Mouse (Mus musculus): ENCODE data around the gene Napa. TPM values are rescaled to one million over a fixed set of nuclear protein-coding genes. Genes with fewer than 3 reads are reported as not detected.

Napa gene
- polyA plus RNA-seq, 1 experiment = 107 TPM

DNA sequence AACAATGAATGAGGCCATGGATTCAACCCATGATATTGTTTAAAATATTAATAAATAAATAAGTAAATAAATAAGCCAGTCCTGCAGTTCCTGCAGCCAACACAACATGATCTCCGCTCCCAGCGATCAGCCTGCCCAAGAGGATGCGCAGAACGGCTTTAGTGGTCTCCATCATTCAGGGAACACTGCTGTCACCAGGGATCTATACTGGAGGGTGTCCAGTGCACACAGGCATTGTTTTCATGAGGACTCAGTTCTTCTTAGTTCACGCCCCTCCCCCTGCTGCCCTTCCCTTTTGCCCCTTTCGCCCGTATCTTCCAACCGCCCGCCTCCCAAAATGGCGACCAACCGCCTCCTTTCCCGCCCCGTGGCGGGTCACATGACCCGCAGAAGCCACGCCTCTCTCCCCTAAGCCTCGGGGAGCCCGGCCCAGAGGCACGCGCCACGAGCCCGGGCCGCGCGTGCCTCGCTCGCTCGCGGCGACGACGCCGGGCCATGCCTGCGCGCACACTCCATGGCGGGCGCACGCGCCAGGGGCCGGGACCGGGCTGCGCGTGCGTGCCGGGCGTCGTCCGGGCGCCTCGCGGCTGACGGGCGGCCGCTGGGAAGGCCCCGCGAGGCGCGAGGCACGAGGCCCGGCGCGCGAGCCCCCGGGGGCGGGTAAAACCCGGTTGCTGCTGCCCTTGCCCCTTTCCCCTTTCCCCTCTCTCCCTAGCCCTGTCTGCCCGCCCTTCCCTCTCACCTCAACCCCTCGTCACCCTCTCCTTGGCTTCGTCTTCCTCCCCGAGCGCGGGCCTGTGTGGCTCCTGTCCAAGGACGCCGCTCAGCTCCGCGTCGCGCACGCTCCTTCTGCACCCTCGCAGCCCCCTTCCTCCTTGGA lies 36.8 kb upstream of the Napa start, which contains the start of gene Zfp541:
TSS of gene Zfp541 (plus strand) at position 596 of the 880 bp plus-strand sequence.
- Histone ChIP-seq H3K9me3 (replicated peaks; ENCODE audit: control insufficient read depth, insufficient read depth, low read length, poor library complexity, severe bottlenecking) (peaks cover 5% of the 10 kb centered on the region), H3K4me1 (ENCODE audit: control insufficient read depth, insufficient read depth, low read length) (no peaks in the 10 kb centered on the region), H3K9ac (ENCODE audit: low read depth, poor library complexity, severe bottlenecking) (no peak within 1 kb of the TSS), H3K27ac (ENCODE audit: insufficient read depth, low read length) (no peak within 1 kb of the TSS), H3K27me3 (ENCODE audit: control insufficient read depth, insufficient read depth, low read length, poor library complexity, severe bottlenecking) (peaks cover 4% of the 10 kb centered on the region), H3K4me3 (ENCODE audit: low read depth, low read length) (no peak within 1 kb of the TSS), H3K36me3 (ENCODE audit: control insufficient read depth, insufficient read depth, low read length, poor library complexity, severe bottlenecking) (no peaks in the 10 kb centered on the region)
- TF ChIP-seq EP300 (IDR thresholded peaks at IDR 0.05; ENCODE audit: insufficient read depth, low read depth, low read length) (no peak), CTCF (IDR thresholded peaks at IDR 0.05; ENCODE audit: low read depth, low read length) (no peak), POLR2A (IDR thresholded peaks at IDR 0.05; ENCODE audit: insufficient read depth, low read length) (no peak)

DNA sequence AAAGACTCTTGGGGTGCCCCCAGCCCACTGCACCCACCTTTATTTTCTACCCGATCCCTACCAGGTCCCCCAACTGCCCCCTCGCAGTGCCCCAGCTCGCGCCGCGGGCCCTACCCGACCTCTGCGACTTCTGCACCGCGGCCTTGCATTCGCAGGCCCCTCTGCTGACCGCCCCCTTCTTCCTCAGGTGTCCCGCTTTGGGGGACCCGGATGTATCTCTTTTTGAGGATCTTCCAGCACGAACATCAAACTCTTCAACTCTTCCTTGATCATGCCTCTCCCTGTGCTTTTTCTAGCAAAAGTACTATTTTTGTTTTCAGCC lies 36.2 kb upstream of the Napa start:
- no peak overlapping the region for H3K4me3 ChIP-seq (ENCODE audit: low read depth, low read length)
- H3K9ac ChIP-seq (ENCODE audit: low read depth, poor library complexity, severe bottlenecking) = no peak overlapping the region
- peaks cover 4% of the 10 kb centered on the region for H3K27me3 ChIP-seq (ENCODE audit: control insufficient read depth, insufficient read depth, low read length, poor library complexity, severe bottlenecking)
- no peaks in the 10 kb centered on the region for H3K36me3 ChIP-seq (ENCODE audit: control insufficient read depth, insufficient read depth, low read length, poor library complexity, severe bottlenecking)
- no peak for TF ChIP-seq CTCF (IDR thresholded peaks at IDR 0.05; ENCODE audit: low read depth, low read length)
- no peak for TF ChIP-seq POLR2A (IDR thresholded peaks at IDR 0.05; ENCODE audit: insufficient read depth, low read length)
- TF ChIP-seq EP300 (IDR thresholded peaks at IDR 0.05; ENCODE audit: insufficient read depth, low read depth, low read length) = no peak
- H3K4me1 ChIP-seq (ENCODE audit: control insufficient read depth, insufficient read depth, low read length) = no peaks in the 10 kb centered on the region
- peaks cover 5% of the 10 kb centered on the region for H3K9me3 ChIP-seq (replicated peaks; ENCODE audit: control insufficient read depth, insufficient read depth, low read length, poor library complexity, severe bottlenecking)
- H3K27ac ChIP-seq (ENCODE audit: insufficient read depth, low read length) = no peak overlapping the region

DNA sequence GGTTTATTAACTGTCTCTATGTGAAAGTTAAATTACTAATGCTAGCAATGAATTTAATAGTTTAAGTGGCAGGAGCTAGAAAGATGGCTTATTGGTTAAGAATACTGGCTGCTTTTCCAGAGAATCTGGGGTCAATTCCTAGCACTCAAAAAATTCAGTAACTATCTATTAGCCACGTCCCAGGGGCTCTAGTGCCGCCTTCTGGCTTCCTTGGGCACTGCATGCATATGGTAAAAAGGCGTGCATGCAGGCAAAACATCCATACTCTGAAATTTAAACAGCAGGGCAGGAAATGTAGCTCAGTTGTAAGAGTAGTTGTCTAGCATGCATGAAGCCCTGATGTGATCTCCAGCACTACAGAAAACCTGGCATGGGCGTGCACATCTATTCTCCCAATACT lies 34.8 kb upstream of the Napa start:
- Histone ChIP-seq H3K9ac (ENCODE audit: low read depth, poor library complexity, severe bottlenecking) (no peak overlapping the region), H3K9me3 (replicated peaks; ENCODE audit: control insufficient read depth, insufficient read depth, low read length, poor library complexity, severe bottlenecking) (peaks cover 5% of the 10 kb centered on the region), H3K36me3 (ENCODE audit: control insufficient read depth, insufficient read depth, low read length, poor library complexity, severe bottlenecking) (no peaks in the 10 kb centered on the region), H3K4me3 (ENCODE audit: low read depth, low read length) (no peak overlapping the region), H3K4me1 (ENCODE audit: control insufficient read depth, insufficient read depth, low read length) (no peaks in the 10 kb centered on the region), H3K27ac (ENCODE audit: insufficient read depth, low read length) (no peak overlapping the region), H3K27me3 (ENCODE audit: control insufficient read depth, insufficient read depth, low read length, poor library complexity, severe bottlenecking) (peaks cover 4% of the 10 kb centered on the region)
- TF ChIP-seq EP300 (IDR thresholded peaks at IDR 0.05; ENCODE audit: insufficient read depth, low read depth, low read length) (no peak), CTCF (IDR thresholded peaks at IDR 0.05; ENCODE audit: low read depth, low read length) (peak; percentile 75)

DNA sequence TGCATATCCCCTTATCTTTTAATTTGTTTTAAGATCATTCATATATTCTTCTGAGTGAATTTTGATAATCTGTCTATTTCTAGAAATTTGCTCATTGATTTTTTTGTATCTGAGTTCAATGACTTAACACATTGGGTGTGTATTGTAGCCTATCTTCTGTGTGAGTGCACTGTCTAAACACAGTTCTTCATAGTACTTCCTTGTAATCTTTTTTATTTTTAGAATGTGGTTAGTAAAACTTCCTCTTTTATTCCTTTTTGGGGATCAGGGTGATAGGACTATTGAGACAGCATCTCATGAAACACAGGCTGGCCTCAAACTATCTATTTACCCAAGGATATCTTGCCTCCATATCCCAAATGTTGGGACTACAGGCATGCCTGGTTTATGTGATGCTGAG lies 27.4 kb upstream of the Napa start:
- no peak overlapping the region for H3K27ac ChIP-seq (ENCODE audit: insufficient read depth, low read length)
- H3K27me3 ChIP-seq (ENCODE audit: control insufficient read depth, insufficient read depth, low read length, poor library complexity, severe bottlenecking) = no peaks in the 10 kb centered on the region
- no peaks in the 10 kb centered on the region for H3K36me3 ChIP-seq (ENCODE audit: control insufficient read depth, insufficient read depth, low read length, poor library complexity, severe bottlenecking)
- no peaks in the 10 kb centered on the region for H3K4me1 ChIP-seq (ENCODE audit: control insufficient read depth, insufficient read depth, low read length)
- H3K9me3 ChIP-seq (replicated peaks; ENCODE audit: control insufficient read depth, insufficient read depth, low read length, poor library complexity, severe bottlenecking) = no peaks in the 10 kb centered on the region
- no peak for TF ChIP-seq POLR2A (IDR thresholded peaks at IDR 0.05; ENCODE audit: insufficient read depth, low read length)
- TF ChIP-seq EP300 (IDR thresholded peaks at IDR 0.05; ENCODE audit: insufficient read depth, low read depth, low read length) = no peak
- no peak for TF ChIP-seq CTCF (IDR thresholded peaks at IDR 0.05; ENCODE audit: low read depth, low read length)
- H3K4me3 ChIP-seq (ENCODE audit: low read depth, low read length) = no peak overlapping the region
- no peak overlapping the region for H3K9ac ChIP-seq (ENCODE audit: low read depth, poor library complexity, severe bottlenecking)

DNA sequence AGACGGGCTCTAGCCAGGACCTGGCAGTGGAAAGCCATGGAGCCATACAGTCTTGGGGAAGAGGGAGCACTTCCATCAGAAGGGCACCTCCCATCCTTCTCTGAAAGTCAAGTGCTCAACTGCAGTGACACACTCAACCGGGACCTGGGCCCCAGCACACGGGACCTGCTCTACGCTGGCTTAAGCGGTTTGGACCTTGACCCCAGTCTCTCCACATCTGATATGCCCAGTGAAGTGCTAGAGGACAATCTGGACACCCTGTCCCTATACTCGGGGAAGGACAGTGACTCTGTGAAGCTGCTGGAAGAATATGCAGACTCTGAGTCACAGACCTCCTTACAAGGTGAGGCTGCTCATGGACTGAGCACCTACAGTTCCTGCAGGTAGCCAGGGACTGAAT lies 26.4 kb upstream of the Napa start:
- H3K9ac ChIP-seq (ENCODE audit: low read depth, poor library complexity, severe bottlenecking) = no peak overlapping the region
- no peak overlapping the region for H3K27ac ChIP-seq (ENCODE audit: insufficient read depth, low read length)
- H3K9me3 ChIP-seq (replicated peaks; ENCODE audit: control insufficient read depth, insufficient read depth, low read length, poor library complexity, severe bottlenecking) = no peaks in the 10 kb centered on the region
- H3K36me3 ChIP-seq (ENCODE audit: control insufficient read depth, insufficient read depth, low read length, poor library complexity, severe bottlenecking) = no peaks in the 10 kb centered on the region
- no peak for TF ChIP-seq CTCF (IDR thresholded peaks at IDR 0.05; ENCODE audit: low read depth, low read length)
- TF ChIP-seq POLR2A (IDR thresholded peaks at IDR 0.05; ENCODE audit: insufficient read depth, low read length) = no peak
- TF ChIP-seq EP300 (IDR thresholded peaks at IDR 0.05; ENCODE audit: insufficient read depth, low read depth, low read length) = no peak
- H3K4me3 ChIP-seq (ENCODE audit: low read depth, low read length) = no peak overlapping the region
- H3K4me1 ChIP-seq (ENCODE audit: control insufficient read depth, insufficient read depth, low read length) = no peaks in the 10 kb centered on the region
- no peaks in the 10 kb centered on the region for H3K27me3 ChIP-seq (ENCODE audit: control insufficient read depth, insufficient read depth, low read length, poor library complexity, severe bottlenecking)

DNA sequence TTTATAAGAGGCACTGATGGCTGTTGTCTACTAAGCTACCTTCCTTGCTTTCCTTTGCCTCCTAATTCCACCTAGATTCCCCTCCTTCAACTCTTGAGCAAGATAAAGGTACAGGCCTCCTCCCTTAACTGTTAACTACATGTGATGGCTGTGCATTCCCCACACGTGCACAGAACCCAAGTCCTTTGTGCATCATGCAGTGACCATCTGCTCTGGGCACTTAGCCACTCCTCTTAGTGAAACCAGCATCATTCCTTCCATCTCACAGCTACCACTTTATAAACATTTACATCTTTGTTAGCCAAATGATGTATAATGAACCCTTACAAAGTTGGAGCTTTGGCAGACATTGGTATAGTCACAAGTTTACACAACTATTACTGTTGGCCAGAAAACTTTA lies 18.3 kb upstream of the Napa start:
- Histone ChIP-seq H3K4me3 (ENCODE audit: low read depth, low read length) (no peak overlapping the region), H3K9ac (ENCODE audit: low read depth, poor library complexity, severe bottlenecking) (no peak overlapping the region), H3K27me3 (ENCODE audit: control insufficient read depth, insufficient read depth, low read length, poor library complexity, severe bottlenecking) (no peaks in the 10 kb centered on the region), H3K36me3 (ENCODE audit: control insufficient read depth, insufficient read depth, low read length, poor library complexity, severe bottlenecking) (no peaks in the 10 kb centered on the region), H3K27ac (ENCODE audit: insufficient read depth, low read length) (no peak overlapping the region), H3K9me3 (replicated peaks; ENCODE audit: control insufficient read depth, insufficient read depth, low read length, poor library complexity, severe bottlenecking) (no peaks in the 10 kb centered on the region), H3K4me1 (ENCODE audit: control insufficient read depth, insufficient read depth, low read length) (no peaks in the 10 kb centered on the region)
- TF ChIP-seq EP300 (IDR thresholded peaks at IDR 0.05; ENCODE audit: insufficient read depth, low read depth, low read length) (no peak), CTCF (IDR thresholded peaks at IDR 0.05; ENCODE audit: low read depth, low read length) (no peak), POLR2A (IDR thresholded peaks at IDR 0.05; ENCODE audit: insufficient read depth, low read length) (no peak)

All from ES-Bruce4 (cell line).